Mouse (Mus musculus): ENCODE measurements around the gene Atp23.

DNA sequence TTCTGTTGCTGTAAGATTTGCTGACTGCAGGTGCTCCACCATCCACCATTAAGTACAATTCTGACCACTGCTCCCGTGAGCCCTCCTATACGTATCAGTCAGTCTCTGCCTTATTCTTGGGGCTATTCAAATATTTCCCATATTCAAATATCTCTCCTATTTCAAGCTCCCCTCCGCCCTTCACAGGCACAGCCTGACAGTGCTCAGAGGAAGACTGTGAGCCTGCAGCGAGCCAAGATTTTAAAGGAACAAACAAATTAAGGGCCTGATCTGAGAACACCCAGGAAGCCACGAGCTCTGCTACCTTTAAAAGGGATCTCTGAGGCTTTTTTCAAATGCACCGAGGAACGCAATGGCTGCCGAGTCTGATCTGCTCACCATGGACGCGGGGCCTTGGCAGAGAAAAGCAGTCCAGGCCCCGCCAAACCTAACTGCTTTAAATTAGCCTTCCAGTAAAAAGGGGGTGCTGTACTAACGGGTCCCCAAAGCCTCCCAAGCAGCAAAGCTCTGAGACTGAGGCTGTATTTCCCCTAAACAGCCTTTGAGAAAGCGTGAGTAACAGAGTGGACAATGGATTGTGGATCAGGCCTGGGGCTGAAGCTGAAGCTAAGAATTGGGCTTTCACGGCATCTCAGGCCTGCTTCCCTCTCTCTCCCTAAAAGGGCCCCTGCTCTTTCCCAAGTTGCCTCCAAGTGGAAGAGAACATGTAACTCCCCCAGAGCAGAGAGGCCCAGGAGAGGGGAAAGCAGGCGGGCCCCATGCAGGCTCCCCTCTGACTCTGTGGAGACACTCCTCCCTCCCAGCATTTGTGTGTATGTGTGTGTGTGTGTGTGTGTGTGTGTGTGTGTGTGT is 29.3 kb upstream of the Atp23 start:
- TF ChIP-seq CTCF (IDR thresholded peaks at IDR 0.05; ENCODE audit: low read depth, low read length) (no peak), POLR2A (IDR thresholded peaks at IDR 0.05; ENCODE audit: borderline replicate concordance, low read depth, low read length) (no peak)
